Mouse (Mus musculus) retina, adult 2 months (tissue): ENCODE results near the gene Cdc25b.

ENCODE experiments used
- DNase-seq: peaks from one replicate; pipeline ENCODE4 v3.0.0-alpha.2; 2012; ENCODE audit warnings: low read depth, low spot score

The Cdc25b gene

DNA sequence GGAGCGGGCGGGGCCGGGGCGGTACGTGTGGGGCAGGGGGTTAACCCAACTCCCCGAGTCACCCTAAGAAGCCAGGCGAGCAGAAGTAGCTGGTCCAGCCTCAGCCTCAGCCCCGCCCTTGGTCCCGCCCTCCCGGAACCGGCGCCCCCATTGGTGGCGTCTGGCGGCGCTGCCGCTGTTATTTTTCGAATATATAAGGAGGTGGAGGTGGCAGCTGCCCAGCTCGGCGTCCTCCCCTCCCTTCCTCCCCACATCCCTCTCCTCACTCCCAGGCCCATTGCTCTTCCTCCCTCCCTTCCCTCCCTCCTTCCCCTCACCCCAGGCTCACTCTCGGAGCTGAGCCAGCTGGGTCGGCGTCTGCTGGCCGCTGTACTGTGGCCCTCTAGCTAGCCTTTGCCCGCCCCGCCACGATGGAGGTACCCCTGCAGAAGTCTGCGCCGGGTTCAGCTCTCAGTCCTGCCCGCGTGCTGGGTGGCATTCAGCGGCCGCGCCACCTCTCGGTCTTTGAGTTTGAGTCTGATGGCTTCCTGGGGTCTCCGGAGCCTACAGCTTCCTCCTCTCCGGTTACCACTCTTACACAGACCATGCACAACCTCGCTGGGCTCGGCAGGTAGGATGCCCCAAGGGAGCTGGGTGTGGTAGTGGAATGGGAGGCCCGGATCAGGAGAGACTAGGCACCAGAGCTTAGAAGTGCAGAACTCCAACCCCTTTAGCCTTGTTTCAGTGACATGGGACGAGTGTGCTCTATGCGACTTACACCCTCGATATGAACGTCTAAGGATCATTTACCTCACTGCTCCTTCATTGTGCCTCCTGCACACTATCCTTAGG lies at the start of gene Cdc25b, which contains the start of gene Spef1:
Gene Cdc25b, plus strand, starts transcription at position 179 of the 831 bp plus-strand sequence.
Gene Spef1, minus strand, starts transcription at position 512 of the 831 bp plus-strand sequence.
- DNase-seq, result no peak

DNA sequence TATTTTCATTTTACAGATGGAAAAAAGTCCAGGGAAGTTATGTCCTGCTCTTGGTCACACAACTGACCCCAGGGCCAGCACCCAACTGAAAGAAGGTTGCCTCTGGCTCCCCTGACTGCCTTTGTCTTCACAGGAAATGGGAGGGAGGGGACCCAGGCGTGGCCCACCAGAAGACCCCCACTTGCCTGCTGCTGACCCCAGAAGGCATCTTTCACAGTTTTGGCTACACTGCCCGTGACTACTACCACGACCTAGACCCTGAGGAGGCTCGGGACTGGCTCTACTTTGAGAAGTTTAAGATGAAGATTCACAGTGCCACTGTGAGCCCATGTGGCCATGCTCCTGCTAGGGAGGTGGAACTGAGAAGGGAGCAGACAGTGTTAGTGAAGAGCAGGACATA lies 48.5 kb upstream of the Cdc25b start:
- DNase-seq, result no peak

DNA sequence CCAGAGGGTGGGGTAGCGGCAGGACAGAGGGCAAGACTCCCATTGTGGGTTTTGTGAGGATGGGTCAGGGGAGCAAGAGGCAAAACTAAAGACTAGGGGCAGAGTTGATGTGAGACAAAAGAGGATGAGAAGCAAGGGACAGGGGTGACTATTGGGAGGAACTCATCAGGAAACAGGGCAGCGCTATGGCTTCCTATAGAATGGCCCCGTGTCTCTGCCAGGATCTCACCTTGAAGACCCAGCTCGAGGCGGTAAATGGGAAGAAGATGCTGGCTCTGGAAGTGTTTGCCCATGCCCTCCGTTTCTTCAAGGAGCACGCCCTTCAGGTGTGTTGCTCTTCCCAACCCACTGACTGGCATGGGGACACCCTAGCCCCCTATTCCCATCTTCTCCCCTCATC lies 48.0 kb upstream of the Cdc25b start:
- DNase-seq, result no peak

DNA sequence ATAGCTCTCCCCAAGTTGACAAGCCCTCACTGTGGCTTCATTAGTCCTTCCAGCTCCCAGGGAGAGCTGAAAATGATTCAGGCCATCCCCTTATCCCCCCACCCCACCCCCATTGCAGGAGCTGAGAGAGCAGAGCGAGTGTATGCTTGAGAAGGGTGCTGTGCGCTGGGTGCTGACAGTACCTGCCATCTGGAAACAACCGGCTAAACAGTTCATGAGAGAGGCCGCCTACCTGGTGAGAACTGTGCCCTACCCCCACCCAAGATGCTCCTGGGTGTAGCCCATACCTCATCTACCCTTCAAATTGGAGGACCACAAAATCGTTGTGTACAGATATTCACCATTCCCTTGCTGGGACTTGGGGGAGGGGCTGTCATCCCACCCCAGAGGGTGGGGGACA lies 47.5 kb upstream of the Cdc25b start:
- no peak for DNase-seq

DNA sequence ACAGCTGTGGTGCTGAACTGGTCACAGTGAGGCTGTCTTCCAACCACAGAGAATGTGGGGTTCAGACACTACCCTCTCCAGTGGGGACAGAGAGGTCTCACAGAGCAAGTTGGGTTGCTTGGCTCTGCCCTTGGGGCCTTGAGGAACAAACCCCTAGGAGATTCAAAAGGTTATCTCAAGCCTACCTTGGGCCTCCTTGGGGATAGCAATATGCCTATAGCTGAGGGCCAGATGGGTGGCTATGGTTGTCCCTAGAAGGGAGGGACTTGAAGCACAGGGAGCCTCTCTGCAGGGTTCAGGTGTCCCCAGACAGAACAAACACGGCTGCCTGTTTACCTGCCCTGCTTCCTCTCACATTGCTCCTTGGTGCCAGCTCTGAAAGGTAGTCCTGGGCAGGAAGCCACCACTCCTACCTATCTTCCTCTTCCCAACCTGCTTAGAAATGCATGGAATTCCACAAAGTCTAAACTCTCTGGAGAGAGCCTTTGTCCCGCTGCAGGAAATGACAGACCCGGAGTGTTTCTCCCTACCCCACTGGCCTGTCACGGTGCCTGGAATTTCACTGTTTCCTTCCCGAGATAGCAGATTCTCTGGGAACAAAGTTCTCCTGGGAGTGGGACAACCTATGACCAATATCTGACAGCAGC lies 46.7 kb upstream of the Cdc25b start:
- DNase-seq, result no peak

DNA sequence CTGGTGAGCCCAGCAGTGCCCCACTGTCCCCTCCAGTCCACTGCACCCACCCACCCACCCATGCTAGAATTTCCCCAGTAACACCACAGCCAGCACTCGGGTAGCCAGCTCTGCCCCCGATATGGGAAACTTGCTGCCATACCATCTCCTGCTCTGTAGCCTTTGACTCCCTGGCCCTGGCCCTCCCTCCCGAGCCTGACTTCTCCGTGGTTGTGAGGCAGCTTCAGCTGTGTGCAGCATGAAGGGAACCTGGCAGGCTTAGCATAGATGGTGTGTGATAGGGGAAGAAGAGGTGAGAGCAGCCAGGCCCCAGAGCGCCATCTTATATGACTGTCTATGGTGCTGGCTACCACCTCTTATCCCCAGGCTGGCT lies 46.2 kb upstream of the Cdc25b start:
- DNase-seq, result no peak

DNA sequence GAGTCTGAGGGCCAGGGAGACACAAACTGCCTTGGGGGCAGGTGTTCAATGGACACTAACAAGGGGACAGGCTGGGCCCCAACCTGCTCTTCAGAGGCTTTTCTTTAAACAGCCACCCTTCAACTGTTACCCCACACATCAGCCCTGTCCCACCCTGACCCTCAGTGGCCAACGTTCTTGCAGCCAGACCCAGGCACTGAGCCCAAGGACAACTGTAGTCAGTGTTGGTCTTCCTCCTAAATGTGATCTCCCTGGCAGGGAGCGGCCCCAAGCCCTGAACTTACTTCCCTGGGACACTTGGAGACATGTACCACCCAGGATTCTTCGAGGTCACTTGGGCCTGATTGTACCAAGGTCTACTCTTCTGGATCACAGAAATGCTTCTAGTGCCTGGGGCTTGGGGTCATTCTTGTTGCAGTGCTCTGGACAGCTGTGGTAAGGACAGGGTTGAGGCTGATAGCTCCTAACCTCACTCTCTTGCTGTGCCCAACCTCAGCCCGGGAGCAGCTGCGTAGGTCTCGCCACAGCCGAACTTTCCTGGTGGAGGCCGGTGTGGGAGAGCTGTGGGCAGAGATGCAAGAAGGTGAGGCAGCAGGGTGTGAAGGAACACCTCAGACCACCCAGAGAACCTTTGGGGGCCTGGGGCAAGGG lies 45.3 kb upstream of the Cdc25b start:
- DNase-seq, result no peak

DNA sequence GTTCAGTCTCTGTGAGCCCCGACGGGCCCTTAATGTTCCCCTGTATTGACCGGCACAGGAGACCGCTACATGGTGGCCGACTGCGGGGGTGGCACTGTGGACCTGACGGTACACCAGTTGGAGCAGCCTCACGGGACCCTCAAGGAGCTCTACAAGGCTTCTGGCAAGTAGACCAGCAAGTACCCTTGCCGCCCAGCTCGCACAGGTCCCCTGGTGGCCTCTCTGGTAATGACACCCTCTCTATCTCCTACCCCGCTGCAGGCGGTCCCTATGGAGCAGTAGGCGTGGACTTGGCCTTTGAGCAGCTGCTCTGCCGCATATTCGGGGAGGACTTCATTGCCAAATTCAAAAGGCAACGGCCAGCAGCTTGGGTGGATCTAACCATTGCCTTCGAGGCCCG lies 44.2 kb upstream of the Cdc25b start:
- DNase-seq, result no peak

DNA sequence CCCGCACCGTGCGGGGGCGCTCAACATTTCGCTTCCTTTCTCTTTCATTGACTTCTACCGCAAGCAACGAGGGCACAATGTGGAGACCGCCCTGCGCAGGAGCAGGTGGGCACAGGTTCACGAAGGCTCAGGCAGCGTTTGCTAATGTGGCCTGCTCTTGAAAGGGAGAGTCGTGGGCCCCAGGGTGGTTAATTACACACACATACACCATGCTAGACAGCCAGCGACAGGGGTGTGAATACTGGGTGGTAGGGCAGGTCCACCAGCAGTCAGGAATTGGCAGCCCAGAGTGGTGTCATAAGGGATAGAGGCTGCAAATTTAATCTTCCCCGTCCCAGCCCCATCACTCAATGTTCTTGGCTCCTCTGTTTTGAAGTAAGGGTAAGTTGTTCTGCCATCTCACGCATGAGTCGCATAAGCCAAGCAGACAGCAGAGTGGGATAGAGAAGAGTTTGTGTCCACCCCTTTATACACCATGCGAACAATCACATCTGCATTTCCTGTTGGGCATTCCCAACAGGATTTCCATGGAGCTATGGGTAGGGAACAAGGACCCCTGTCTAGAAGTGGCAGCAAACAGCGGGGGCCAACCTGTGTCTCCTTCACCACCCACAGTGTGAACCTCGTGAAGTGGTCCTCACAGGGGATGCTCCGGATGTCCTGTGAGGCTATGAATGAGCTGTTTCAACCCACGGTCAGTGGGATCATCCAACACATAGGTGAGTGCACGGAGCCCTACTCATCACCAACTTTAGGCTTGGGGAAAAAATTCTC lies 43.6 kb upstream of the Cdc25b start:
- no peak for DNase-seq

DNA sequence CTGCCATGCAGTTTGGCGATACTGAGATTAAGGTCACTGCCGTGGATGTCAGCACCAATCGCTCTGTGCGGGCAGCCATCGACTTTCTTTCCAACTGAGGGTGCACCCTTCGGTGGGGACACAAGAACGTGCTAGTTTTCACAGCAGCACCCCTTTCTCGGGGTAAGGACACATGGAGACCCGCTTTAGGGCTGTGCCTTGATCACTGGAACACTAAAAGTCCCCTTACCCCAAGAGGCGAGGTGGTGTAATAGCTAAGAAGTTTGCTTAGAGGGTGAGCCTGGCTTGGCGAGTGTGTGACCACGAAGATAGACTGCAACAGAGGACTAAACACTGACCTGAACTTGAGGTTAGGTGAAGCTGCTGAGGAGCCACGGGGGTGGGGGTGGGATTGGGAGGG lies 41.6 kb upstream of the Cdc25b start:
- DNase-seq, result no peak

DNA sequence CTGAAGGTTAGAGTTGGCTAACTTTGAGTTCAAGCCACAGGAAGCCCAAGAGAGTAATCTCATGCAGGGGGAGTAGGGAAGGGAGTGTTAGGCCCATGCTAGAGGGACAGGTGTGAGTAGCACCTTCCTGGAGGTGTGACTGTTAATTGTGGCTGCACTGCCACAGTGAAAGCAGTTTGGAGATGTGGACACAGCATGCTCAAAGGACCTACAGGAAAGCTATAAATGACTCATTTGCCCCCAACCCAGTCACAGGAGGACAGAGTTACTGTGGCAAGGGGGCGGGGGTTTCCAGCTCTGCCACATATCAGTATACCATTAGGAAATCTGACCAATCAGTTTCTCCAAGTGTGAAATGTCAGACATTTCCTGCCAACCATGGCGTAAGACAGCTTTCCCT lies 41.2 kb upstream of the Cdc25b start:
- DNase-seq, result no peak

DNA sequence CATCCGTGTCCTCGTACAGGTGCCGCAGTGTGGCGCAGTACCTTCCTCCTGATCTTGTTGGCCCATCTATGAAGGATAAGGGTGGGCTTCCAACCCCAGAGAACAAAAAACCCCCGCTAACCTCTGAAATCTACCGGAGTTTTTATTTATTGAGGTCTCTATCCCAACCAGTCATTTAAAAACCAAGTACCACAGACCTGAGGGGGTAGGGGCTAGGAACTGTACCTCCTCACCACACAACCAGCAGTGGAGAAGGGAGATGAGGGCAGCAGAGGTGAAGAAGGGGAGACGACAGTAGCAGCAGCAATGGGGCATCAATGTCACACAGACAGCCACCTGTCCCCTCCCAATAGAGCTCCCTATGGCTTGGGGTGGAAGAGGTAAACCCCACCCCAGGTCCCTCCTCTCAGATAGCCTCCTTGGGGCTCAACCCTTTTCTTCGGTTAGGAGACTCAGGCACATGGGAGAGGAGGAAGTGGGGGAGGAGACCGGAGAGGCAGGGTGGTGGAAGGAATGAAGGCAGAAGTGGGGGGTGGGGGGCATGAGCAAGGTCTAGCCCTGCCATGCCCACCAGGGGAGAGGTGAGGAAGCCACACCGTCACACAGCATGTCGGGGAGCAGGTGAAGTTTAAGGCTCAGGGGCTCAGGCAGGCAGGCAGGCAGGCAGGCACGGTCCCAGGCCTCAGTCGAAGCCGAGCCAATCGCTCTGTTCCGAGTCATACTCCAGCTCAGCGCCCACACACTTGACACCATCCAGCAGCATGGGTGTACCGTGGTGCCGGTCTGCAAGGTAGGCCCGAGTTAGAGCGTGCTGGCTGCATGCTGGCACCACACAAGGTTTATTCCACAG lies 40.3 kb upstream of the Cdc25b start:
- DNase-seq, result no peak

DNA sequence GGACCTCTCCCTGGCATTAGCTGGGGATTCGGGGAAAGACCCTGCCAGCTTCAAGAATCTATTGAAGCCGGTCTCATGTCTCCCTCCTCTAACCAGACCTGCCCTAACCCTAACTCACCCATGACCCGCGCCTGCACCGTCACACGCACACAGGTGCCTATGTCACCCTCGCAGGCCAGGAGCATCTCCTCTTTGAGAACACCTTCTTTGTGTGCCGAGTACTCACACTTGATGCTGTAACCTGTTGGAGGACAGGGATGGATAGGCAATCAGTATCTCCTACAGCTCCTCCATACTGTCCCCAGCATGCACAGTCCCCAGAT lies 39.7 kb upstream of the Cdc25b start:
- DNase-seq, result no peak

DNA sequence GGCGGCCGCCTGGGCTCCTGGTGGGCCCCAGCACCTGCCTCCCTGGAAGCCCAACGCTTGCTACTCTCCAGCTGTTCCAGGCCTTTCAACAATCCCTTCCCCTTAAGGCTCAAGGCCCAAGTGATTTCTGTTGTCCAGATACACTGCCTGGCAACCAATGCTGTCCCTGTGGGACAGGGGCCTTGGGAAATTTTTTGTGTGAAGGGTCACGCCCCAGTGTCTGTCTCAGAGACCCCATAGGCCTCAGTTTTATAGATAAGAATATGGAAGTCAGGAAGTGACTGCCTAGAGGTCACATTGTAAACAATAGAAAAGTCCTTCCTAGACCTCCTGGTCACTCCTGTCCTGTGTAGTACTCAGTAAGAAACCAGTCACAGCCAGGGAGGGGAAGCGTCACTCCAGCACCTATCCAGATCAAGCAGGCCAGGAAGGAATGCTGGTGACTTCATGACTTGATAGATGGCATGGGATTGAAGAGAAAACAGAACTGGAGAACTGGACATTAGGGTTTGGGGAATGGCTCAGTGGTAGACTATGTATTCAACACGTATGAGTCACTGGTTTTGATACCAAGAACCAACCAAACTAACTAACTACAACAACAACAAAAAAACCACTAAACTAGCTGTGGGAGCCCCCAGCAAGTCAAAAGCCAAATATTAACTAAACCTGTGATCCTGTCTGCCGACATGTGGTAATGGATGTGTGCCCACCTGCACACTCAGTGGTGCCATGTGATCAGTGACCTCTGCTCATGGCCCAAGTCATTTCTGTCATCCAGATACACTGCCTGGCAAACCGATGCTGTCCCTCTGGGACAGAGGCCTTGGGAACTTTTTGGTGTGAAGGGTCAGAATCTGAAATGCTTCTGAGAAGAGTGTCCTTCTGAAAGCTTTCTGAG lies 38.1 kb upstream of the Cdc25b start:
- no peak for DNase-seq

DNA sequence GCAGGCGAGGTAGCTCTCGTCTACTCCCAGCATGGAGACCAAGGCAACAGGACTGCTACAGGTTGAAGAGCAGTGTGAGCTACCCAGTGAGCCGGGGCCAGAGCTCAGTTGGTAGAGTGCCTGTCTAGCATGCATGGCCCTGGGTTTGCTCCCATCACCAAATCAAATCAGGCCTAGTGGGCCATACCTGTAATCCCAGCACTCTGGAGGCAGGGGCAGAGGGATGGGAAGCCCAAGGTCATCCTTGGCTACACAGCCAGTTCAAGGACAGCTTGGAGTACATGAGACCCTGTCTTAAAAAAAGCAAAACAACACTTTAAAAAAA lies 37.5 kb upstream of the Cdc25b start:
- no peak for DNase-seq

DNA sequence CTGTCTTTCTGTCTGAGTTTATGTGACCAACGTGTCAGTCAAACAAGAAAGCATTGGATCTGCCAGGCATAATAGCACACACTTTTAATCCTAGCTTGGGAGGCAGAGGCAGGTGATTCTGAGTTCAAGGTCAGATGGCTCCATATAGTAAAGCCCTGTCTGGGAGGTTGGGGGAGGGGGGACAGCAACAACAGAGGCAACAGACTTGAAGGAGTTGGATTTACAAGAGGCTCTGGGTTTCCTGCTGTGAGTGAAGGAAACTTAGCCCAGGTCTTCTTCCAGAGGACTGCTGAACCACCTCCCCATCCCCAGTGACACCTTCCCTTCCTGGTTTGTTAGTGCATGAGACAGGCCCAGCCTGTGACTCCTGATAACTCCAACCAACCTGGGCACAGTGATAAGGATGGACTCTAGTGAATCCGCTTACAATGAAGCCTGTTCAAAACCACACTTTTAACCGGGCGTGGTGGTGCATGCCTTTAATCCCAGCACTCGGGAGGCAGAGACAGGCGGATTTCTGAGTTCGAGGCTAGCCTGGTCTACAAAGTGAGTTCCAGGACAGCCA lies 34.5 kb upstream of the Cdc25b start:
- no peak for DNase-seq

DNA sequence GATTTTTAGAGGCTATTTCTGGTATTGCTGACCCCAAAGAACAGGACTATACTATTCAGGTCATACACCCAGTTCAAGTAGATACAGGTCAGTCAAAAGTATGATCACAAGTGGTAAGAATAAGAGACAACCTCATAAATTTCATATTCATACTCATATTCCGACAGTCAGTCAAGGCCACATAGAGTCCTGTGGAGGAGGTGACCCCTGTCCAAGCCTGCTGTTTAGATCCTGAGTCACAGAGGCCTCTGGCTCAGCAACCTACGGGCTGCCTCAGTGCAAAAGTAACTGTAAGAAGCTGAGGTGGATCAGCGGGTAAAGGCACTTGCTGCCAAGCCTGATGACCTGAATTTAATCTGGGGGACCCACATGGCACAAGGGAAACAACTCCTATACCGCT lies 32.7 kb upstream of the Cdc25b start:
- DNase-seq, result no peak

DNA sequence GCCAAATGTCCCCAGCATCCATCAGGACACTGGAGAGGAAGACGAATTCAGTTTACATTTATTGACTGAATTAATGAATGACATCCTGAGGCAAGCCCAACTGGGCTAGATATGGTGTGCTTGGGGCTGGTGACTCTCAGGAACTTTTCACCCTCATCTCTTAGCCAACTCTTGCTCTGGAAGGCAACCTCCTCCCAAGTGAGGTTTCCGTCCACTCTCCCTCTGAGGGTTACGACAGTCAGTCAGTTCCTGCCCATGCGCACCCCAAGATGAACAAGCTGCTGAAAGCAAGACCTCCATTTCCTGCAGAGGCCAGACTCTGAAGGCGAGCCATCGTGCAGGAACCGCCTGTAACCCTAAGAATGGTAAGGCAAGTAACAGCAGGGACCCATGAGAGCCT lies 29.8 kb upstream of the Cdc25b start:
- DNase-seq, result no peak

DNA sequence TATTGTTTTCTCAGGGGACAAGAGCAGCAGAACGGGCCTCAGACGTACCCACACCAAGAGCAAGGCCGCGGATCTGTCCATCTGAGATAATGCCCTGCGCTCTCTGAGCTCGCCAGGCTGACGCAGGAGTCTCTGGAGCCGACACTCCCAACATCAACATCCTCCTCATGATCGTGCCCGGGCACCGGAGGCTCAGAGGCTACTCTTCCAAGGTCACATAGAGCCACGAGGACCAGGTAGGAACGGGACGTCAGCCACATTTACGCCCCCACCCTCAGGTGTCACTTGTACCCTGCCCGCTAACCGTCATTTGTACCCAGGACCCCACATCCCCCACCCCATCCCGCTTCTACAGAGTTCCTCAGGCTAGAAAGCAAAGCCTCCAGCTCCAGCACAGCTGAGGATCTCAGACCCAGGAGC lies 27.2 kb upstream of the Cdc25b start:
- DNase-seq, result no peak
